28 mouse cellular contexts compared by ENCODE assay signal in the genomic region with DNA sequence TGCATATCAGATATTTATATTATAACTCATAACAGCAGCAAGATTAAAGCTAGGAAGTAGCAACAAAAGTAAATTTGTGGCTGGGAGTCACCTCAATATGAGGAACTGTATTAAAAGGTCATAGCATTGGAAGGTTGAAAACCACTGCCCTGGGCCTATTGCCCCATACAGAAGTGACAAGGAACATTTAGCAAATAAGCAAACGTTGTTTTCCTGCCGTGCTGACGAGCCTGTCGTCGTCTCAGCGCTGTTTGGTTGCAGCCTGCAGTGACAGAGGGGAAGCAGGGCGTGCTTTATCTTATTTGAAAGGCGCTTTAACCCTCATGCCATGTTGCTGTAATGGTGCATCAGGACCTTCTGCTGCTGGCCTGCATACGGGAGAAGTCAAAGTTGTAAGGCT. TPM values are rescaled to one million over a fixed set of nuclear protein-coding genes. Genes with fewer than 3 reads are reported as not detected.
DNase-seq lines count a peak whose midpoint lies in the region; ATAC-seq and TF ChIP-seq lines count a peak whose summit lies in the region.
"Had no signal": no experiment of that assay in that cellular context is flagged by ENCODE, and none has a peak within 500 bp of the region (broad histone marks: within the 10 kb centered on the region; RNA-seq: fewer than 3 reads in every experiment).

No protein-coding gene starts in this region.

- peaks cover 26% of the 10 kb centered on the region for H3K36me3 ChIP-seq in liver, postnatal 0 days (replicated peaks; ENCODE audit: insufficient read depth, low read length)
- H3K36me3 ChIP-seq in liver, embryonic 12.5 days: peaks cover 92% of the 10 kb centered on the region
- H3K36me3 ChIP-seq in macrophage (ENCODE audit: inconsistent target): peaks cover 70% of the 10 kb centered on the region
- peaks cover 29% of the 10 kb centered on the region for H3K36me3 ChIP-seq in hindbrain, embryonic 16.5 days (ENCODE audit: control insufficient read depth, insufficient read depth, low read length)

- 65% methylated on average over 9 of the region's 9 CpGs for WGBS in liver, postnatal 0 days (ENCODE audit: insufficient replicate concordance)
- 72% methylated on average over 9 of the region's 9 CpGs for WGBS in liver, embryonic 12.5 days (ENCODE audit: insufficient replicate concordance)
- 31% methylated on average over 9 of the region's 9 CpGs for WGBS in bone marrow, adult 2 months
- WGBS in macrophage (ENCODE audit: missing documents): 30% methylated on average over 9 of the region's 9 CpGs
- 81% methylated on average over 9 of the region's 9 CpGs for WGBS in hindbrain, embryonic 16.5 days

- TF ChIP-seq CTCF in liver, postnatal 0 days (IDR thresholded peaks at IDR 0.05; ENCODE audit: low read depth): no peak
- no peak for TF ChIP-seq CTCF in bone marrow, adult 2 months (IDR thresholded peaks at IDR 0.05; ENCODE audit: control insufficient read depth, insufficient read depth, low read length)

- peak overlapping the region; percentile 69 for H3K27ac ChIP-seq in liver, postnatal 0 days (ENCODE audit: low read depth)
- no peak overlapping the region for H3K27ac ChIP-seq in liver, embryonic 12.5 days
- H3K27ac ChIP-seq in bone marrow, adult 2 months (ENCODE audit: control insufficient read depth, insufficient read depth, low read depth, low read length, poor library complexity): peak overlapping the region; percentile 81
- H3K27ac ChIP-seq in macrophage: peak overlapping the region; percentile 10; the same call in 1 of the 2 replicates
- H3K27ac ChIP-seq in hindbrain, embryonic 16.5 days (ENCODE audit: low read depth, low read length): no peak overlapping the region
- H3K27ac ChIP-seq: embryonic facial prominence, embryonic 10.5 days; embryonic facial prominence, embryonic 15.5 days; forebrain, embryonic 13.5 days; hindbrain, postnatal 0 days; intestine, embryonic 15.5 days; layer of hippocampus, adult 2 months; left cerebral cortex, adult 2 months; limb, embryonic 13.5 days; liver, embryonic 14.5 days had no signal

- no peaks in the 10 kb centered on the region for H3K79me2 ChIP-seq in macrophage (ENCODE audit: inconsistent target)

- H3K4me2 ChIP-seq in liver, postnatal 0 days (ENCODE audit: low read depth, low read length): no peak overlapping the region
- H3K4me2 ChIP-seq in liver, embryonic 12.5 days: no peak overlapping the region
- H3K4me2 ChIP-seq in hindbrain, embryonic 16.5 days (ENCODE audit: low read length): no peak overlapping the region
- H3K4me2 ChIP-seq: embryonic facial prominence, embryonic 15.5 days; forebrain, embryonic 13.5 days; intestine, embryonic 15.5 days; limb, embryonic 13.5 days had no signal

- H3K9ac ChIP-seq in liver, postnatal 0 days (replicated peaks): no peak overlapping the region
- no peak overlapping the region for H3K9ac ChIP-seq in liver, embryonic 12.5 days
- H3K9ac ChIP-seq in hindbrain, embryonic 16.5 days (ENCODE audit: low read depth, low read length): no peak overlapping the region
- H3K9ac ChIP-seq: embryonic facial prominence, embryonic 15.5 days; forebrain, embryonic 13.5 days; intestine, embryonic 15.5 days; limb, embryonic 13.5 days; liver, embryonic 14.5 days had no signal

- H3K4me3 ChIP-seq in liver, postnatal 0 days (ENCODE audit: low read depth, low read length): no peak overlapping the region
- H3K4me3 ChIP-seq in liver, embryonic 12.5 days: no peak overlapping the region
- H3K4me3 ChIP-seq in bone marrow, adult 2 months (replicated peaks; ENCODE audit: control insufficient read depth, low read depth, low read length): no peak overlapping the region
- H3K4me3 ChIP-seq in macrophage (ENCODE audit: inconsistent target): no peak overlapping the region
- no peak overlapping the region for H3K4me3 ChIP-seq in hindbrain, embryonic 16.5 days (ENCODE audit: low read length)
- H3K4me3 ChIP-seq: embryonic facial prominence, embryonic 10.5 days; embryonic facial prominence, embryonic 15.5 days; forebrain, embryonic 13.5 days; intestine, embryonic 15.5 days; layer of hippocampus, adult 2 months; left cerebral cortex, adult 2 months; limb, embryonic 13.5 days had no signal

- DNase-seq in liver, postnatal 0 days: peak; percentile 42
- DNase-seq in ovary, postnatal 14 days (ENCODE audit: low spot score): no peak
- DNase-seq: adrenal gland, postnatal 25 days; cerebellum, adult 2 months; cerebellum, postnatal 14 days; gastrocnemius, postnatal 10 days; heart, postnatal 14 days; kidney, adult 2 months; kidney, postnatal 36 days; lung, postnatal 10 days; midbrain, embryonic 14.5 days; right cerebral cortex, postnatal 4 days; thymus, postnatal 14 days had no signal

- peak; percentile 26; the same call in 1 of the 2 replicates for TF ChIP-seq EP300 in liver, postnatal 0 days (IDR thresholded peaks at IDR 0.05; ENCODE audit: low read depth)

- H3K4me1 ChIP-seq in liver, postnatal 0 days (ENCODE audit: insufficient read depth): no peaks in the 10 kb centered on the region
- no peaks in the 10 kb centered on the region for H3K4me1 ChIP-seq in liver, embryonic 12.5 days
- peaks cover 6% of the 10 kb centered on the region for H3K4me1 ChIP-seq in bone marrow, adult 2 months (ENCODE audit: control insufficient read depth, insufficient read depth, low read length)
- no peaks in the 10 kb centered on the region for H3K4me1 ChIP-seq in hindbrain, embryonic 16.5 days (ENCODE audit: control insufficient read depth, insufficient read depth, low read depth, low read length)
- H3K4me1 ChIP-seq: embryonic facial prominence, embryonic 10.5 days; embryonic facial prominence, embryonic 15.5 days; forebrain, embryonic 13.5 days; intestine, embryonic 15.5 days; limb, embryonic 13.5 days had no signal

- peak; percentile 55 for ATAC-seq in liver, postnatal 0 days
- ATAC-seq in liver, embryonic 12.5 days: no peak
- peak; percentile 68 for ATAC-seq in neutrophil, adult 5-6 weeks (ENCODE audit: extremely low read depth, insufficient number of reproducible peaks, low FRiP score, poor library complexity, severe bottlenecking)
- no peak for ATAC-seq in hindbrain, embryonic 16.5 days
- ATAC-seq: CD4-positive, CD25-positive, alpha-beta regulatory T cell, adult 4 months; forebrain, embryonic 13.5 days; hindbrain, postnatal 0 days; intestine, embryonic 15.5 days had no signal

- TF ChIP-seq POLR2A in bone marrow, adult 2 months (IDR thresholded peaks at IDR 0.05; ENCODE audit: borderline replicate concordance, control insufficient read depth, low read depth, low read length): no peak

- no peaks in the 10 kb centered on the region for H3K27me3 ChIP-seq in liver, postnatal 0 days (ENCODE audit: insufficient read depth, low read length)
- H3K27me3 ChIP-seq in liver, embryonic 12.5 days (replicated peaks): no peaks in the 10 kb centered on the region
- H3K27me3 ChIP-seq in hindbrain, embryonic 16.5 days (replicated peaks; ENCODE audit: control insufficient read depth, insufficient read depth, low read length): no peaks in the 10 kb centered on the region
- H3K27me3 ChIP-seq: embryonic facial prominence, embryonic 15.5 days; forebrain, embryonic 13.5 days; intestine, embryonic 15.5 days; limb, embryonic 13.5 days had no signal

- H3K9me3 ChIP-seq in liver, postnatal 0 days (ENCODE audit: low read length): no peaks in the 10 kb centered on the region
- no peaks in the 10 kb centered on the region for H3K9me3 ChIP-seq in liver, embryonic 12.5 days (replicated peaks)
- H3K9me3 ChIP-seq in hindbrain, embryonic 16.5 days (ENCODE audit: control insufficient read depth, low read length): no peaks in the 10 kb centered on the region
- H3K9me3 ChIP-seq: embryonic facial prominence, embryonic 10.5 days; embryonic facial prominence, embryonic 15.5 days; forebrain, embryonic 13.5 days; intestine, embryonic 15.5 days; limb, embryonic 13.5 days had no signal

RNA-seq across cellular contexts. Expression of gene Chmp6, which starts 37.6 kb away (rescaled TPM):
- 28.0 and 30.5 TPM in 2 replicates for polyA plus RNA-seq in liver, postnatal 0 days (2015; fragmentation: Nextera tagmentation; extraction: Ambion mirVana)
- polyA plus RNA-seq in liver, embryonic 12.5 days (2016; fragmentation: Nextera tagmentation; extraction: Ambion mirVana): 45.9 and 48.6 TPM in 2 replicates
- polyA plus RNA-seq in bone marrow, adult 2 months (2011; ENCODE audit: insufficient read depth, insufficient read length, low replicate concordance, missing spikeins): 16.1 and 18.5 TPM in 2 replicates
- total RNA-seq in macrophage (2018; cell fraction: chromatin; rRNA removed): 10 to 100 TPM in 23 of 26 experiments, 1 to 10 TPM in 3; 8.6 to 56.3 (median 27.9) TPM
- total RNA-seq in macrophage (2018; cell fraction: cytosol; rRNA removed): 10 to 100 TPM; 21.2 to 43.4 (median 35.7) TPM
- 10 to 100 TPM in 25 of 26 experiments, 1 to 10 TPM in 1; 9.8 to 37.0 (median 20.1) TPM for total RNA-seq in macrophage (2018; cell fraction: nucleus; rRNA removed)
- polyA plus RNA-seq in macrophage (2018): 37.7 to 52.9 TPM (median 41.3 TPM) in 3 replicates
- total RNA-seq in neutrophil, adult 5-6 weeks (2017): 20.0 and 21.4 TPM in 2 replicates
- 112 and 114 TPM in 2 replicates for polyA plus RNA-seq in hindbrain, embryonic 16.5 days (2015; fragmentation: Nextera tagmentation; extraction: Ambion mirVana)

Comparison
In these comparisons a context has a peak if more than half of its experiments do, and no peak if none do; other contexts are left out.
1. ATAC-seq: peak in liver, postnatal 0 days (single experiment) and neutrophil, adult 5-6 weeks (single experiment); none in liver, embryonic 12.5 days (single experiment) and hindbrain, embryonic 16.5 days (single experiment).
2. H3K27ac ChIP-seq: peak in liver, postnatal 0 days (single experiment), bone marrow, adult 2 months (single experiment) and macrophage (single experiment); none in liver, embryonic 12.5 days (single experiment) and hindbrain, embryonic 16.5 days (single experiment).